Mouse (Mus musculus) G1E (cell line): ENCODE data around the gene Epha2. TPM values are rescaled to one million over a fixed set of nuclear protein-coding genes. Genes with fewer than 3 reads are reported as not detected.

Source experiments
- ATAC-seq: 2 replicates; pipeline ENCODE4 v1.8.0; 2016; ENCODE audit warnings: mild to moderate bottlenecking; ENCODE audit not compliant: insufficient number of reproducible peaks, poor library complexity, low FRiP score, severe bottlenecking; ENCODE audit errors: extremely low read depth
- DNase-seq: peaks from one replicate; pipeline ENCODE4 v3.0.0; 2012; ENCODE audit warnings: low spot score
- H3K27me3 ChIP-seq: 2 replicates; pipeline ENCODE4 v1.6.1; 2012; ENCODE audit warnings: mild to moderate bottlenecking, low read length, inconsistent platforms; ENCODE audit not compliant: insufficient read depth
- H3K36me3 ChIP-seq: replicated peaks from 2 replicates; pipeline ENCODE3; 2012; ENCODE audit warnings: mild to moderate bottlenecking, inconsistent platforms
- H3K4me1 ChIP-seq: 2 replicates; pipeline ENCODE4 v1.6.1; 2012; ENCODE audit warnings: low read depth, low read length, inconsistent platforms, mixed read lengths; ENCODE audit not compliant: insufficient read depth
- H3K4me3 ChIP-seq: 2 replicates; pipeline ENCODE4 v1.5.1; 2012; ENCODE audit warnings: low read depth, mild to moderate bottlenecking, inconsistent platforms, low read length, moderate library complexity, mixed read lengths
- H3K9me3 ChIP-seq: replicated peaks from 2 replicates; pipeline ENCODE4 v1.6.1; 2012; ENCODE audit warnings: inconsistent platforms
- CTCF ChIP-seq: IDR thresholded peaks from 2 replicates; pipeline ENCODE4 v1.5.1; 2012; ENCODE audit warnings: low read depth, low read length, inconsistent platforms, mixed read lengths
- GATA1 ChIP-seq: IDR thresholded peaks from 2 replicates; pipeline ENCODE4 v1.6.1; 2012; ENCODE audit warnings: borderline replicate concordance, low read length, inconsistent platforms, mixed read lengths
- GATA2 ChIP-seq: IDR thresholded peaks from 2 replicates; pipeline ENCODE4 v1.6.1; 2012; ENCODE audit warnings: low read depth, low read length, inconsistent platforms, borderline replicate concordance
- POLR2AphosphoS5 ChIP-seq: IDR thresholded peaks from 2 replicates; pipeline ENCODE4 v1.6.1; 2012; ENCODE audit warnings: low read depth, low read length, inconsistent platforms; ENCODE audit not compliant: insufficient replicate concordance
- TAL1 ChIP-seq: conservative IDR thresholded peaks from 2 replicates; pipeline ENCODE4 v1.6.1; 2012; ENCODE audit warnings: low read depth, low read length, inconsistent platforms, mixed read lengths
- polyA plus RNA-seq: library from polyadenylated mRNA; stranded (reverse); fragments of >175 nt; gene quantifications from 2 replicates; pipeline ENCODE4 v1.2.3, GENCODE M21; 2012
- total RNA-seq, 2 experiments: library from RNA; stranded (forward) in 1 of 2; stranded (reverse) in 1 of 2; fragments of 200-1000 nt in 1 of 2; fragments of >200 nt in 1 of 2; fragmentation: Nextera tagmentation in 1 of 2; gene quantifications; 2 replicates each; pipeline ENCODE4 v1.2.3; 2014 to 2017

The Epha2 gene
- total and polyA plus RNA-seq, 3 experiments, result not detected

GRCm38 (mm10) chr4:141327075-141327474, 26.0 kb downstream of the Epha2 start:
- Histone ChIP-seq H3K27me3 (peaks cover 6% of the 10 kb centered on the region; the same call in 1 of the 2 replicates), H3K4me3 (no peak overlapping the region), H3K36me3 (no peaks in the 10 kb centered on the region), H3K4me1 (no peaks in the 10 kb centered on the region), H3K9me3 (no peaks in the 10 kb centered on the region)
- TF ChIP-seq GATA2 (no peak), TAL1 (no peak), GATA1 (no peak), CTCF (no peak), POLR2AphosphoS5 (no peak)
- DNase-seq (no peak), ATAC-seq (no peak)

- Histone ChIP-seq H3K27me3 (peaks cover 6% of the 10 kb centered on the region; the same call in 1 of the 2 replicates), H3K36me3 (no peaks in the 10 kb centered on the region), H3K4me3 (no peak overlapping the region), H3K9me3 (no peaks in the 10 kb centered on the region), H3K4me1 (no peaks in the 10 kb centered on the region)
- TF ChIP-seq TAL1, result no peak
- TF ChIP-seq GATA2, result no peak
- TF ChIP-seq CTCF, result no peak
- TF ChIP-seq GATA1, result no peak
- no peak for TF ChIP-seq POLR2AphosphoS5
- DNase-seq (no peak), ATAC-seq (no peak)
Observed at GRCm38 (mm10) chr4:141328742-141329141, 27.7 kb downstream of the Epha2 start.

- H3K27me3 ChIP-seq, result peaks cover 9% of the 10 kb centered on the region; the same call in 1 of the 2 replicates
- no peaks in the 10 kb centered on the region for H3K36me3 ChIP-seq
- DNase-seq (no peak), ATAC-seq (no peak)
- TF ChIP-seq GATA1 (no peak), TAL1 (no peak), POLR2AphosphoS5 (no peak), GATA2 (no peak), CTCF (no peak)
- no peaks in the 10 kb centered on the region for H3K4me1 ChIP-seq
- H3K9me3 ChIP-seq, result no peaks in the 10 kb centered on the region
- H3K4me3 ChIP-seq, result no peak overlapping the region
Observed at GRCm38 (mm10) chr4:141329968-141330367, 28.9 kb downstream of the Epha2 start.

- Histone ChIP-seq H3K9me3 (no peaks in the 10 kb centered on the region), H3K36me3 (no peaks in the 10 kb centered on the region), H3K4me1 (no peaks in the 10 kb centered on the region), H3K27me3 (peaks cover 5% of the 10 kb centered on the region; the same call in 1 of the 2 replicates), H3K4me3 (no peak overlapping the region)
- no peak for DNase-seq
- TF ChIP-seq POLR2AphosphoS5, result no peak
- ATAC-seq, result no peak
Observed at GRCm38 (mm10) chr4:141331446-141331845, 30.4 kb downstream of the Epha2 start.

GRCm38 (mm10) chr4:141332258-141332657, 31.2 kb downstream of the Epha2 start:
- DNase-seq (no peak), ATAC-seq (no peak)
- Histone ChIP-seq H3K4me1 (no peaks in the 10 kb centered on the region), H3K27me3 (peaks cover 5% of the 10 kb centered on the region; the same call in 1 of the 2 replicates), H3K36me3 (no peaks in the 10 kb centered on the region), H3K4me3 (no peak overlapping the region), H3K9me3 (no peaks in the 10 kb centered on the region)
- TF ChIP-seq TAL1 (no peak), CTCF (no peak), POLR2AphosphoS5 (no peak), GATA1 (no peak), GATA2 (no peak)

- Histone ChIP-seq H3K27me3 (peaks cover 10% of the 10 kb centered on the region), H3K4me3 (no peak overlapping the region), H3K9me3 (no peaks in the 10 kb centered on the region), H3K36me3 (no peaks in the 10 kb centered on the region), H3K4me1 (no peaks in the 10 kb centered on the region)
- DNase-seq (no peak), ATAC-seq (no peak)
- TF ChIP-seq GATA1 (no peak), POLR2AphosphoS5 (no peak), GATA2 (no peak), CTCF (no peak), TAL1 (no peak)
Observed at GRCm38 (mm10) chr4:141334695-141335094, 33.7 kb downstream of the Epha2 start.

GRCm38 (mm10) chr4:141335263-141335796, 34.3 kb downstream of the Epha2 start:
- no peaks in the 10 kb centered on the region for H3K4me1 ChIP-seq
- H3K9me3 ChIP-seq, result no peaks in the 10 kb centered on the region
- no peak overlapping the region for H3K4me3 ChIP-seq
- no peaks in the 10 kb centered on the region for H3K36me3 ChIP-seq
- H3K27me3 ChIP-seq, result peaks cover 10% of the 10 kb centered on the region
- DNase-seq (no peak), ATAC-seq (no peak)
- no peak for TF ChIP-seq GATA2
- no peak for TF ChIP-seq CTCF
- TF ChIP-seq POLR2AphosphoS5, result no peak
- TF ChIP-seq TAL1, result no peak
- TF ChIP-seq GATA1, result no peak
